Mouse (Mus musculus) thymus, adult 2 months (tissue): ENCODE measurements around the gene Ciz1. TPM values are rescaled to one million over a fixed set of nuclear protein-coding genes. Genes with fewer than 3 reads are reported as not detected.

Source experiments
- DNase-seq: peaks from one replicate; pipeline ENCODE4 v3.0.0; 2021
- H3K27ac ChIP-seq: fragments of 200-500 bp; 2 replicates; pipeline ENCODE4 v1.5.1; 2012; ENCODE audit warnings: low read length, control low read depth; ENCODE audit not compliant: control insufficient read depth, insufficient read depth
- H3K27me3 ChIP-seq: fragments of 200-500 bp; 2 replicates; pipeline ENCODE4 v1.6.1; 2012; ENCODE audit warnings: mild to moderate bottlenecking, low read length, moderate library complexity, mixed read lengths; ENCODE audit not compliant: control insufficient read depth, insufficient read depth
- H3K36me3 ChIP-seq: fragments of 200-500 bp; 2 replicates; pipeline ENCODE4 v1.6.1; 2012; ENCODE audit warnings: mild to moderate bottlenecking, low read length, moderate library complexity; ENCODE audit not compliant: control insufficient read depth, insufficient read depth
- H3K4me1 ChIP-seq: fragments of 200-500 bp; replicated peaks from 2 replicates; pipeline ENCODE4 v1.6.1; 2012; ENCODE audit warnings: low read length; ENCODE audit not compliant: control insufficient read depth, insufficient read depth
- H3K4me3 ChIP-seq: fragments of 200-500 bp; 2 replicates; pipeline ENCODE4 v1.5.1; 2012; ENCODE audit warnings: mild to moderate bottlenecking, low read length, control low read depth, moderate library complexity; ENCODE audit not compliant: control insufficient read depth, insufficient read depth
- CTCF ChIP-seq: fragments of 200-500 bp; IDR thresholded peaks from 2 replicates; pipeline ENCODE4 v1.5.1; 2012; ENCODE audit warnings: mild to moderate bottlenecking, control low read depth, low read length, moderate library complexity, borderline replicate concordance; ENCODE audit not compliant: control insufficient read depth, poor library complexity, insufficient read depth; ENCODE audit errors: extremely low read depth
- POLR2A ChIP-seq: fragments of 200-500 bp; IDR thresholded peaks from 2 replicates; pipeline ENCODE4 v1.6.1; 2012; ENCODE audit warnings: mild to moderate bottlenecking, low read length, control low read depth, moderate library complexity; ENCODE audit not compliant: control insufficient read depth, poor library complexity, insufficient read depth; ENCODE audit errors: extremely low read depth
- WGBS: fragments of 180-500 bp; shearing (Covaris S2); methylation state at CpG from one replicate; pipeline ENCODE4 v1.1.7; 2018; 5-methylcytosine and 5-hydroxymethylcytosine counted together
- polyA plus RNA-seq: library from polyadenylated mRNA; depleted of rRNA; stranded (reverse); fragments of >200 nt; gene quantifications from 2 replicates; pipeline ENCODE4 v1.2.3, GENCODE M21; 2012; rRNA removed

Gene Ciz1
- polyA plus RNA-seq, 1 experiment, result 517 TPM

- no peak for DNase-seq
- Histone ChIP-seq H3K27me3 (no peaks in the 10 kb centered on the region), H3K36me3 (peaks cover 15% of the 10 kb centered on the region), H3K4me3 (no peak overlapping the region), H3K27ac (peak overlapping the region; percentile 20; the same call in 1 of the 2 replicates), H3K4me1 (peaks cover 14% of the 10 kb centered on the region)
- WGBS, result 58% methylated on average over 14 of the region's 14 CpGs
- no peak for TF ChIP-seq POLR2A
- no peak for TF ChIP-seq CTCF
Measured at GRCm38 (mm10) chr2:32423481-32424331, 71.6 kb downstream of the Ciz1 start.

- no peak overlapping the region for H3K27ac ChIP-seq
- TF ChIP-seq POLR2A, result no peak
- TF ChIP-seq CTCF, result no peak
- H3K4me3 ChIP-seq, result no peak overlapping the region
- peaks cover 14% of the 10 kb centered on the region for H3K4me1 ChIP-seq
- 91% methylated on average over 3 of the region's 3 CpGs for WGBS
- H3K27me3 ChIP-seq, result no peaks in the 10 kb centered on the region
- peaks cover 4% of the 10 kb centered on the region for H3K36me3 ChIP-seq
- DNase-seq, result no peak
Measured at GRCm38 (mm10) chr2:32424796-32425195, 72.7 kb downstream of the Ciz1 start.

- Histone ChIP-seq H3K4me1 (peaks cover 14% of the 10 kb centered on the region), H3K27ac (no peak overlapping the region), H3K4me3 (no peak overlapping the region), H3K36me3 (no peaks in the 10 kb centered on the region), H3K27me3 (no peaks in the 10 kb centered on the region)
- no peak for DNase-seq
- no peak for TF ChIP-seq CTCF
- 91% methylated on average over 5 of the region's 5 CpGs for WGBS
Measured at GRCm38 (mm10) chr2:32425568-32425967, 73.4 kb downstream of the Ciz1 start.

GRCm38 (mm10) chr2:32426141-32426540 is 74.0 kb downstream of the Ciz1 start:
- H3K27ac ChIP-seq, result no peak overlapping the region
- 97% methylated on average over 1 of the region's 1 CpGs for WGBS
- H3K36me3 ChIP-seq, result no peaks in the 10 kb centered on the region
- no peaks in the 10 kb centered on the region for H3K27me3 ChIP-seq
- no peak for TF ChIP-seq POLR2A
- TF ChIP-seq CTCF, result no peak
- H3K4me3 ChIP-seq, result no peak overlapping the region
- peaks cover 14% of the 10 kb centered on the region for H3K4me1 ChIP-seq
- DNase-seq, result no peak

- 94% methylated on average over 5 of the region's 5 CpGs for WGBS
- no peak for DNase-seq
Measured at GRCm38 (mm10) chr2:32427720-32428119, 75.6 kb downstream of the Ciz1 start.

GRCm38 (mm10) chr2:32428262-32428722 is 76.2 kb downstream of the Ciz1 start:
- peaks cover 11% of the 10 kb centered on the region for H3K4me1 ChIP-seq
- no peaks in the 10 kb centered on the region for H3K36me3 ChIP-seq
- 78% methylated on average over 8 of the region's 8 CpGs for WGBS
- no peaks in the 10 kb centered on the region for H3K27me3 ChIP-seq
- DNase-seq, result no peak
- no peak overlapping the region for H3K4me3 ChIP-seq
- H3K27ac ChIP-seq, result no peak overlapping the region
- TF ChIP-seq CTCF (no peak), POLR2A (no peak)

More at GRCm38 (mm10) chr2:32427720-32428119, 75.6 kb downstream of the Ciz1 start:
- Histone ChIP-seq H3K27ac (no peak overlapping the region), H3K4me3 (no peak overlapping the region), H3K4me1 (peaks cover 14% of the 10 kb centered on the region), H3K36me3 (no peaks in the 10 kb centered on the region), H3K27me3 (no peaks in the 10 kb centered on the region)
- TF ChIP-seq POLR2A (no peak), CTCF (no peak)

GRCm38 (mm10) chr2:32429215-32429891 is 77.2 kb downstream of the Ciz1 start:
- H3K36me3 ChIP-seq, result no peaks in the 10 kb centered on the region
- no peaks in the 10 kb centered on the region for H3K27me3 ChIP-seq
- no peak overlapping the region for H3K4me3 ChIP-seq
- WGBS, result 94% methylated on average over 4 of the region's 4 CpGs
- no peak overlapping the region for H3K27ac ChIP-seq
- no peak for DNase-seq
- H3K4me1 ChIP-seq, result 0 out of 2 replicates have a peak, but pooled peaks cover 3% of the 10 kb centered on the region
- TF ChIP-seq CTCF (no peak), POLR2A (no peak)

Other genes with a start within 250 kb of the Ciz1 start
- 104 and 134 TPM in 2 replicates for gene Prrc2b, start 201.2 kb upstream of the Ciz1 start, polyA plus RNA-seq
- gene Pomt1, start 115.7 kb upstream of the Ciz1 start, polyA plus RNA-seq, result 36.4 and 42.1 TPM in 2 replicates
- 109 and 127 TPM in 2 replicates for gene Uck1, start 92.2 kb upstream of the Ciz1 start, polyA plus RNA-seq
- gene Golga2, start 64.9 kb upstream of the Ciz1 start, polyA plus RNA-seq, result 36.6 and 37.5 TPM in 2 replicates
- gene Swi5, start 64.3 kb upstream of the Ciz1 start, polyA plus RNA-seq, result 147 and 168 TPM in 2 replicates
- gene Dnm1, start 1.0 kb downstream of the Ciz1 start, polyA plus RNA-seq, result 10.7 and 12.1 TPM in 2 replicates
- 192 and 257 TPM in 2 replicates for gene 1110008P14Rik, start 29.6 kb downstream of the Ciz1 start, polyA plus RNA-seq
- gene Lcn2, start 35.9 kb downstream of the Ciz1 start, polyA plus RNA-seq, result 23.8 and 27.3 TPM in 2 replicates
- gene Ptges2, start 43.6 kb downstream of the Ciz1 start, polyA plus RNA-seq, result 17.9 and 24.7 TPM in 2 replicates
- gene Naif1, start 98.1 kb downstream of the Ciz1 start, polyA plus RNA-seq, result 8.8 and 9.2 TPM in 2 replicates
- 25.3 and 29.3 TPM in 2 replicates for gene Slc25a25, start 99.1 kb downstream of the Ciz1 start, polyA plus RNA-seq
- gene Fam102a, start 183.0 kb downstream of the Ciz1 start, polyA plus RNA-seq, result 57.4 and 66.7 TPM in 2 replicates
- 158 and 173 TPM in 2 replicates for gene Dpm2, start 218.5 kb downstream of the Ciz1 start, polyA plus RNA-seq
- 0.92 and 1.1 TPM in 2 replicates for gene Pip5kl1, start 222.5 kb downstream of the Ciz1 start, polyA plus RNA-seq
- gene 9430097D07Rik, start 223.4 kb downstream of the Ciz1 start, polyA plus RNA-seq, result not detected in 2 replicates
- gene St6galnac4, start 234.8 kb downstream of the Ciz1 start, polyA plus RNA-seq, result 29.3 and 34.1 TPM in 2 replicates
- 18.1 and 25.9 TPM in 2 replicates for gene St6galnac6, start 247.4 kb downstream of the Ciz1 start, polyA plus RNA-seq